Mouse (Mus musculus) kidney, postnatal 0 days (tissue): ENCODE measurements around the gene Ptpn14. TPM values are rescaled to one million over a fixed set of nuclear protein-coding genes. Genes with fewer than 3 reads are reported as not detected.
A peak's percentile ranks its signal among the peaks of the same experiment; 100 is the strongest.

Experiments
- ATAC-seq: fragments of 200-750 bp; cut with Nextera tagmentation; replicated peaks from 2 replicates; pipeline ENCODE4 v1.8.0; 2017; ENCODE audit warnings: low read depth, moderate number of reproducible peaks, moderate TSS enrichment, moderate library complexity; ENCODE audit not compliant: low FRiP score
- DNase-seq: peaks from one replicate; pipeline ENCODE4 v3.0.0-alpha.2; 2016; ENCODE audit warnings: low spot score
- H3K27ac ChIP-seq: fragments of 300-500 bp; sonication (generic); 2 replicates; pipeline ENCODE4 v1.5.1; 2014; ENCODE audit warnings: mild to moderate bottlenecking
- H3K27me3 ChIP-seq: fragments of 300-500 bp; sonication (generic); 2 replicates; pipeline ENCODE4 v1.6.1; 2014; ENCODE audit warnings: low read length, mixed read lengths; ENCODE audit not compliant: insufficient read depth
- H3K36me3 ChIP-seq: fragments of 300-500 bp; sonication (generic); 2 replicates; pipeline ENCODE4 v1.6.1; 2014; ENCODE audit warnings: low read length, mixed read lengths; ENCODE audit not compliant: insufficient read depth
- H3K4me1 ChIP-seq: fragments of 300-500 bp; sonication (generic); replicated peaks from 2 replicates; pipeline ENCODE4 v1.6.1; 2014; ENCODE audit warnings: antibody characterized with exemption, low read length, mixed read lengths; ENCODE audit not compliant: insufficient read depth
- H3K4me2 ChIP-seq: fragments of 300-500 bp; sonication (generic); 2 replicates; pipeline ENCODE4 v1.6.1; 2014; ENCODE audit warnings: mild to moderate bottlenecking, low read length, moderate library complexity, mixed read lengths
- H3K4me3 ChIP-seq: fragments of 300-500 bp; sonication (generic); replicated peaks from 2 replicates; pipeline ENCODE4 v1.5.1; 2014; ENCODE audit warnings: low read depth, low read length
- H3K9ac ChIP-seq: fragments of 300-500 bp; sonication (generic); 2 replicates; pipeline ENCODE4 v1.6.1; 2014; ENCODE audit warnings: low read depth, low read length
- H3K9me3 ChIP-seq: fragments of 300-500 bp; sonication (generic); replicated peaks from 2 replicates; pipeline ENCODE4 v1.6.1; 2016; ENCODE audit warnings: low read length, inconsistent platforms, mixed read lengths
- CTCF ChIP-seq: IDR thresholded peaks from 2 replicates; pipeline ENCODE4 v1.5.1; 2016; ENCODE audit warnings: antibody characterized with exemption, low read depth, mild to moderate bottlenecking, moderate library complexity
- WGBS: fragments of 180-500 bp; shearing (Covaris S2); extraction: QIAGEN DNeasy Blood & Tissue Kit; methylation state at CpG from one replicate; pipeline ENCODE4 v1.1.7; 2014; 5-methylcytosine and 5-hydroxymethylcytosine counted together
- polyA plus RNA-seq: library from polyadenylated mRNA; unstranded; fragments of >200 nt; fragmentation: Nextera tagmentation; extraction: Ambion mirVana; gene quantifications from 2 replicates; pipeline ENCODE4 v1.2.1, GENCODE M21; 2015

Gene Ptpn14
- polyA plus RNA-seq, 1 experiment from 2014 or later: 11.1 TPM

DNA sequence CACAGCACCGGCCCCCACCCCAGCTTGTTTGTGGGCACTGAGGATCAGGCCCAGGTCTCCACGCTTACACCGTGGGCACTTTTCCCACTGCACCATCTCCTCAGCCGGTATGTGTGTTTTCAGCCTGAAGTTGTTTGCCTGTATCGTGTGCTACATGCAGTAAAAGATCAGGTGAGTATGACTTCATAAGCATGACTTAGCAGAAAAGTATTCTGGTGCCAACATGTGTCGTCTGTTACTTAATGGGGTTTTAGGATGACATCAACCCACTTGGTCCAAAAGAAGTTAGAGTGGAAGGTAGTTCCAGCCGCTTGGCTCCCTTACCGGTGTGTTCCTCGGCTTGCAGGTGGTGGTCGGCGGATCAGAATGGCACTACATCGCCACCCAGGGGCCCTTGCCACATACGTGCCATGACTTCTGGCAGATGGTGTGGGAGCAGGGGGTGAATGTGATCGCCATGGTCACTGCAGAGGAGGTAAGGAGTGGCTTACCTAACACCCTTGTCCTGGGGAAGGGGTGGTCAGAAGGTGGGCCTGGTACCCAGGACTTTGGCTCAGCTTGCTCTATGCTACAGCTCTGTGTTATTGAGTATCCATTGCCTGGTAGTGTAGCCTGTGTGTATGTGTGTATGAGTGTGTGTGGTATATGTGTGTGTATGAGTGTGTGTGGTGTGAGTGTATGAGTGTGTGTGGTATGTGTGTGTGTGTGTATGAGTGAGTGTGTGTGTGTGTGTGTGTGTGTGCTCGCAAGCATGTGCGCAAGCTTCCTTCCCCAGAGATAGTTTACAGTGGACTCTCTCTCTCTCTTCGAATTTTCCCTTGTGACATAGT, 132.3 kb downstream of the Ptpn14 start:
- H3K9ac ChIP-seq: no peak overlapping the region
- H3K27ac ChIP-seq: no peak overlapping the region
- no peak overlapping the region for H3K4me2 ChIP-seq
- H3K36me3 ChIP-seq: peaks cover 47% of the 10 kb centered on the region
- peak; percentile 45; the same call in 1 of the 2 replicates for TF ChIP-seq CTCF
- H3K9me3 ChIP-seq: no peaks in the 10 kb centered on the region
- DNase-seq (no peak), ATAC-seq (peak; percentile 49; the same call in 1 of the 2 replicates)
- H3K4me3 ChIP-seq: no peak overlapping the region
- WGBS: 85% methylated on average over 17 of the region's 17 CpGs
- H3K4me1 ChIP-seq: no peaks in the 10 kb centered on the region
- no peaks in the 10 kb centered on the region for H3K27me3 ChIP-seq

DNA sequence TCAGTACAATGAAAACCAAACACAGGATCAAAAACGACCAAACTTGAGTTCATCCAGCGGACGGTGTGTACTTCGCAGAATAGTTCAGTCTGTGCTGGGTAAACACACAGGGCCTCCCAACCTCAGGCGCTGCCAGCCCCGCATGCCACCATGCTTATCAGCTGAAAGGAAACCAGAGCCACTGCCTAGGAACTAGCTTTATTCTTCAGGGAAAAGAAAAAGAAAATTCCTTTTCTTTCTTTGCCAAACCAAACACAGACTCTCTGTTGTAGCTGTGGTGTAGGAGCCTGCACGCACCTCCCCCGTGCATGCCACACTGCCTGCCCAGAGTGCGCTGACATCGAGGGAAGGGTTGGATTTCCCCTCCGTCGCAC, 132.9 kb downstream of the Ptpn14 start:
- DNase-seq (no peak), ATAC-seq (no peak)
- H3K27ac ChIP-seq: peak overlapping the region; percentile 19; the same call in 1 of the 2 replicates
- TF ChIP-seq CTCF: no peak
- peaks cover 47% of the 10 kb centered on the region for H3K36me3 ChIP-seq
- no peaks in the 10 kb centered on the region for H3K4me1 ChIP-seq
- no peak overlapping the region for H3K9ac ChIP-seq
- 63% methylated on average over 12 of the region's 12 CpGs for WGBS
- H3K9me3 ChIP-seq: no peaks in the 10 kb centered on the region
- no peak overlapping the region for H3K4me3 ChIP-seq
- H3K27me3 ChIP-seq: no peaks in the 10 kb centered on the region
- H3K4me2 ChIP-seq: no peak overlapping the region

GRCm38 (mm10) chr1:189863727-189864126, 135.7 kb downstream of the Ptpn14 start:
- Histone ChIP-seq H3K27me3 (no peaks in the 10 kb centered on the region), H3K9ac (no peak overlapping the region), H3K4me2 (no peak overlapping the region), H3K4me3 (no peak overlapping the region), H3K27ac (no peak overlapping the region), H3K4me1 (peaks cover 12% of the 10 kb centered on the region; the same call in 1 of the 2 replicates), H3K36me3 (peaks cover 32% of the 10 kb centered on the region; the same call in 1 of the 2 replicates), H3K9me3 (no peaks in the 10 kb centered on the region)
- WGBS: 98% methylated on average over 3 of the region's 3 CpGs
- DNase-seq: no peak
- TF ChIP-seq CTCF: no peak
- no peak for ATAC-seq

DNA sequence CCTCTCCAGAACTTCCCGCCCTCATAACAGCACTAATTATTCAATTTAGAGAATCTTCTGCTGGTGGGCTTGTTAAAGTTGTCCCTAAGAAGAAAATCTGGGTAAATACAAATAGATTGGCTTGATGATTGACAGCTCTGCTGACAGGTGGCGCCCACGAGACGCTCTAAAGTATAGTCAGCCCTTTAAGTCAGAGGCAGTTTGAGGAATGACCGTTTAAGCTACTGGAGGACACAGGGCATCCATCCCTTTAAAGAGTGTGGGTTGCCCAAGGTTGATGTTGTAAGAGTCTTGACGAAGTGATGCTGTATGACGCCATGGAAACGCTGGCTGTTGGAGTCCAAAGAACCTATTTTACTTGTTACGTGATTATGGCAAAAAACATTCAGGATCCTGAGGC, 136.2 kb downstream of the Ptpn14 start:
- 80% methylated on average over 9 of the region's 9 CpGs for WGBS
- H3K4me2 ChIP-seq: no peak overlapping the region
- no peak overlapping the region for H3K4me3 ChIP-seq
- no peak for ATAC-seq
- no peak overlapping the region for H3K27ac ChIP-seq
- no peaks in the 10 kb centered on the region for H3K9me3 ChIP-seq
- H3K36me3 ChIP-seq: peaks cover 30% of the 10 kb centered on the region; the same call in 1 of the 2 replicates
- H3K9ac ChIP-seq: no peak overlapping the region
- TF ChIP-seq CTCF: peak; percentile 14; the same call in 1 of the 2 replicates
- DNase-seq: no peak
- no peaks in the 10 kb centered on the region for H3K27me3 ChIP-seq
- peaks cover 12% of the 10 kb centered on the region; the same call in 1 of the 2 replicates for H3K4me1 ChIP-seq

- Histone ChIP-seq H3K27me3 (no peaks in the 10 kb centered on the region), H3K9me3 (no peaks in the 10 kb centered on the region), H3K27ac (no peak overlapping the region), H3K4me1 (peaks cover 12% of the 10 kb centered on the region; the same call in 1 of the 2 replicates), H3K9ac (no peak overlapping the region), H3K36me3 (peaks cover 28% of the 10 kb centered on the region; the same call in 1 of the 2 replicates), H3K4me2 (no peak overlapping the region), H3K4me3 (no peak overlapping the region)
- WGBS: 71% methylated on average over 15 of the region's 15 CpGs
- no peak for TF ChIP-seq CTCF
- DNase-seq (no peak), ATAC-seq (no peak)
Observed at GRCm38 (mm10) chr1:189864846-189865560, 136.9 kb downstream of the Ptpn14 start.

- no peak overlapping the region for H3K4me3 ChIP-seq
- no peaks in the 10 kb centered on the region for H3K27me3 ChIP-seq
- DNase-seq: no peak
- no peaks in the 10 kb centered on the region for H3K9me3 ChIP-seq
- no peak overlapping the region for H3K9ac ChIP-seq
- H3K4me1 ChIP-seq: peaks cover 12% of the 10 kb centered on the region; the same call in 1 of the 2 replicates
- H3K36me3 ChIP-seq: peaks cover 36% of the 10 kb centered on the region; the same call in 1 of the 2 replicates
- TF ChIP-seq CTCF: no peak
- 0 out of 2 replicates have a peak, but pooled peaks have one; percentile 2 for ATAC-seq
- 67% methylated on average over 6 of the region's 6 CpGs for WGBS
- H3K27ac ChIP-seq: peak overlapping the region; percentile 85
- H3K4me2 ChIP-seq: no peak overlapping the region
Observed at GRCm38 (mm10) chr1:189866621-189867020, 138.6 kb downstream of the Ptpn14 start.
